Mouse (Mus musculus) heart, embryonic 10.5 days (tissue): Measurements from ENCODE around the gene Olfr843. TPM values are rescaled to one million over a fixed set of nuclear protein-coding genes. Genes with fewer than 3 reads are reported as not detected.

ENCODE experiments used
- DNase-seq: peaks from one replicate; pipeline ENCODE4 v3.0.0-alpha.2; 2017; ENCODE audit warnings: low spot score
- H3K27ac ChIP-seq: fragments of 300-500 bp; sonication (generic); 2 replicates; pipeline ENCODE4 v1.5.1; 2016; ENCODE audit warnings: mild to moderate bottlenecking
- H3K27me3 ChIP-seq: fragments of 300-500 bp; sonication (generic); 2 replicates; pipeline ENCODE4 v1.6.1; 2016; ENCODE audit warnings: mild to moderate bottlenecking; ENCODE audit not compliant: poor library complexity, insufficient read depth, severe bottlenecking
- H3K36me3 ChIP-seq: fragments of 300-500 bp; sonication (generic); 2 replicates; pipeline ENCODE4 v1.6.1; 2016; ENCODE audit warnings: mild to moderate bottlenecking, moderate library complexity
- H3K4me1 ChIP-seq: fragments of 300-500 bp; sonication (generic); 2 replicates; pipeline ENCODE4 v1.6.1; 2016; ENCODE audit warnings: mild to moderate bottlenecking
- H3K4me3 ChIP-seq: fragments of 300-500 bp; sonication (generic); 2 replicates; pipeline ENCODE4 v1.5.1; 2016; ENCODE audit warnings: mild to moderate bottlenecking, moderate library complexity
- H3K9me3 ChIP-seq: fragments of 300-500 bp; sonication (generic); 2 replicates; pipeline ENCODE4 v1.6.1; 2016; ENCODE audit warnings: mild to moderate bottlenecking, moderate library complexity
- WGBS: fragments of 180-500 bp; shearing (Covaris S2); methylation state at CpG from one replicate; pipeline ENCODE4 v1.1.7; 2016; 5-methylcytosine and 5-hydroxymethylcytosine counted together
- polyA plus RNA-seq: library from polyadenylated mRNA; unstranded; fragments of >200 nt; fragmentation: Nextera tagmentation; extraction: Ambion mirVana; gene quantifications from 2 replicates; pipeline ENCODE4 v1.2.1, GENCODE M21; 2016

The Olfr843 gene
- not detected in 2 replicates for polyA plus RNA-seq

- no peak within 1 kb of the TSS for H3K27ac ChIP-seq
- no peaks in the 10 kb centered on the region for H3K9me3 ChIP-seq
- 81% methylated on average over 2 of the region's 2 CpGs for WGBS
- DNase-seq = no peak
- no peaks in the 10 kb centered on the region for H3K4me1 ChIP-seq
- H3K4me3 ChIP-seq = no peak within 1 kb of the TSS
- H3K36me3 ChIP-seq = no peaks in the 10 kb centered on the region
- H3K27me3 ChIP-seq = no peaks in the 10 kb centered on the region
These were observed at the start of gene Olfr843 for GRCm38 (mm10) chr9:19251887-19252286. TSS of gene Olfr843 (minus strand) at chr9:19251987.

Other genes with a start within 250 kb of the Olfr843 start
- gene Olfr835, start 219.3 kb downstream of the Olfr843 start, polyA plus RNA-seq = not detected in 2 replicates
- not detected in 2 replicates for gene Olfr836, start 131.6 kb downstream of the Olfr843 start, polyA plus RNA-seq
- gene Olfr837, start 115.7 kb downstream of the Olfr843 start, polyA plus RNA-seq = not detected in 2 replicates
- gene Olfr839-ps1, start 74.7 kb downstream of the Olfr843 start, polyA plus RNA-seq = not detected in 2 replicates
- not detected in 2 replicates for gene Olfr844, start 64.4 kb upstream of the Olfr843 start, polyA plus RNA-seq
- not detected in 2 replicates for gene Olfr845, start 84.5 kb upstream of the Olfr843 start, polyA plus RNA-seq
- not detected in 2 replicates for gene Olfr846, start 112.0 kb upstream of the Olfr843 start, polyA plus RNA-seq
- gene Olfr847, start 126.7 kb upstream of the Olfr843 start, polyA plus RNA-seq = not detected in 2 replicates
- not detected in 2 replicates for gene Olfr849, start 188.3 kb upstream of the Olfr843 start, polyA plus RNA-seq
- gene Olfr850, start 226.3 kb upstream of the Olfr843 start, polyA plus RNA-seq = not detected in 2 replicates
- not detected in 2 replicates for gene Olfr851, start 241.3 kb upstream of the Olfr843 start, polyA plus RNA-seq